Mouse (Mus musculus) kidney, postnatal 36 days (tissue): ENCODE measurements around the gene Nip7.
"Not testable (repeated sequence)": the region's sequence is repeated elsewhere in the genome, so short reads cannot be mapped to it uniquely, and the experiment has no call there.

ENCODE experiments used
- DNase-seq, 2 experiments: peaks; one replicate each; pipeline ENCODE4 v3.0.0; 2021 to 2022; ENCODE audit warnings: mixed read lengths in 2 of 2

Nip7 gene

GRCm38 (mm10) chr8:107056076-107056972 is at the start of gene Nip7, which contains the start of gene Cog8:
Nip7 (plus strand) TSS chr8:107056877.
Cog8 (minus strand) TSS chr8:107056689.
- DNase-seq = peak; percentile 97 to 98

- no peak for DNase-seq
Measured at GRCm38 (mm10) chr8:107007795-107008194, 48.9 kb upstream of the Nip7 start.

GRCm38 (mm10) chr8:107012666-107013065 is 44.0 kb upstream of the Nip7 start:
- no peak for DNase-seq

GRCm38 (mm10) chr8:107014915-107015314 is 41.8 kb upstream of the Nip7 start:
- no peak for DNase-seq

DNA sequence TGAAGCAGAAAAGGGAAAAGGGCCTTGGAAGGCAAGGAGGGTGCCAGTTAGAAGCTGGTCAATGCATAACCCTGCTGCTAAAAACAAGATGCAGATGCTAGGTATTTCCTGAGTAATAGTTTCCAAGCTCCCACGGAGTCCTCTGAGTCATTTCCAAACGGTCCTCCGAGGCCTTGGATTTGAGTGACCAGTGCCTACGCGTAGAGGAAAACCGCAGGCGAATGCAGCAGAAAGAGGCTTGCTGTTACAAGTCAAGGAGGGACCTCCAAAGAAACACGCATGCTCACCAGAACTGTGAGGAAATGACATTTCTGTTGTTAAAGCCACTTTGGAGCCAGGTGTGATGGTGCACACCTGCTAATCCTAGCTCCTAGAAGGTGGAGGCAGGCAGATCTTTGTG is 33.2 kb upstream of the Nip7 start:
- no peak for DNase-seq

- DNase-seq = no peak
Measured at GRCm38 (mm10) chr8:107029310-107029709, 27.4 kb upstream of the Nip7 start.

GRCm38 (mm10) chr8:107030058-107030457 is 26.6 kb upstream of the Nip7 start:
- no peak for DNase-seq

GRCm38 (mm10) chr8:107030650-107031576 is 25.8 kb upstream of the Nip7 start, which contains the start of gene Vps4a:
Vps4a (plus strand) TSS chr8:107031222.
- peak; percentile 96 to 99 for DNase-seq

DNA sequence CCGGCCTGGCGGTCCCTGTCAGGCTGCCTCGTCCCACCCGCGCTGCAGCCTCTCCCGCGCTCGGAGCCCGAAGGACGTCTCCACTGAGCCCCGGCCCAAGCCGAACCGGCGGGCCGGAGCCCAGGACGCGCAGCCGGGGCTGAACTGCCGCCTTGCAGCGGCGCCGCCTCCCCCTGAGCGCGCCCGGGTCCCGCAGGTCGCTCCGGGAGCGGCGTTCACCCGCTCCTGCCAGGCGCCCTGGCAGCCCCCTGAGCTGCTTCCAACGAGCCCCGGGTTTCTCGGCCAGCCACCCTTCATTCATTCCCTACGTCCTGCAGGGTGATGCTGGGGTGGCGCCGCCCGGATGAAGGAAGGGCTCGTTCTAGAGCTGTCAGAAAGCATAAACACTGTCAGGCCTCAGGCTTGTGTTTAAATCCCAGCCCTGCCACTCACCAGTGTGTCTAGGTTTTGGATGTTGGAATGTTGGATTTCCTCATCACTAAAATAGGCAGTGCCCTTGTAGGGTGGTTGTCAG is 25.0 kb upstream of the Nip7 start:
- DNase-seq = peak in 1 of 2 experiments; percentile 6

- DNase-seq = not testable (repeated sequence)
Measured at GRCm38 (mm10) chr8:107033609-107034008, 23.1 kb upstream of the Nip7 start.

DNA sequence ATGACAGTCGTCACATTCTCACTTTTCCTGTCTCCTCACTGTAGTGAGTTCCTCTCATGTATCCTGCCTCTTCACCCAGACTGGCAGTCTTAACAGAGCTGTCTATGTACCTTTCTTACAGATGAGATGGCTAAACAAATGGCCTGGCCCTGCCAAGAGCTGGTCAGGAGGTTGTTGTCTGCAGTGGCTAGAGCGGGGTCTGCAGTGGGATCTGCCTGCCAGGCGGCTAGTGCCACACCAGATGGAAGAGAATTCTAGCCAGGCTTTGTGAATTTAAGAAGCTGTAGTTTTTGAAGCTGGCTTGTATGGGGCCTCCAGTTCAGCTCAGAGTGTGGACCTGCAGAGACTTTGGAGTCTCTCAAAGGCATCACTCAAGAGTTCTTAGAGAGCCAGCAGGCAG is 21.0 kb upstream of the Nip7 start:
- DNase-seq = no peak

DNA sequence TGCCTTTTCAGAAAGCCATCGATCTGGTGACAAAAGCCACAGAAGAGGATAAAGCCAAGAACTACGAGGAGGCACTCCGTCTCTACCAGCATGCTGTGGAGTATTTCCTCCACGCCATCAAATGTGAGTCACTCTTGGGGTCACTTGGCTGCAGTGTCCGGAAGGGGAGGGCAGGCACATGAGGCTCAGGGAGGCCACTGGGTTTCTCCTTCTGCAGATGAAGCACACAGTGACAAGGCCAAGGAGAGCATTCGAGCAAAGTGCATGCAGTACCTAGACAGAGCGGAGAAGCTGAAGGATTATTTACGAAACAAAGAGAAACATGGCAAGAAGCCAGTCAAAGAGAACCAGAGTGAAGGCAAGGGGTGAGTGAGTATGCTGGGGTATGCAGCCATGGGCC is 20.1 kb upstream of the Nip7 start:
- DNase-seq = peak; percentile 51 to 64

DNA sequence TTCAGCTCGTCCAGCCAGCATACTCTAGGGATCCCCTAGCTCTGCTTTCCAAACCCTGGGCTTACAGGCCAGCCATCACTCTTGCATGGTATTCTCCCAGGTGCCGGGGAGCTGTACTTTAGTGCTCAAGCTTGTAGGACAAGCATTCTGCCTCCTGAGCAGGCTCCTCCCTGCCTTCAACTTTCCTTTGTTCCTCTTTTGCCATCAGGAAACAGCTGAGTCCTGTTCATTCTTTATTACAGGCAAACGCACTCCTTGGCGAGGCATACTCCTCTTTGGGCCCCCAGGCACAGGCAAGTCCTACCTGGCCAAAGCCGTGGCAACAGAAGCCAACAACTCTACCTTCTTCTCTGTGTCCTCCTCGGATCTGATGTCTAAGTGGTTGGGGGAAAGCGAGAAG is 16.0 kb upstream of the Nip7 start:
- no peak for DNase-seq

- DNase-seq = no peak
Measured at GRCm38 (mm10) chr8:107045478-107045877, 11.2 kb upstream of the Nip7 start.

DNA sequence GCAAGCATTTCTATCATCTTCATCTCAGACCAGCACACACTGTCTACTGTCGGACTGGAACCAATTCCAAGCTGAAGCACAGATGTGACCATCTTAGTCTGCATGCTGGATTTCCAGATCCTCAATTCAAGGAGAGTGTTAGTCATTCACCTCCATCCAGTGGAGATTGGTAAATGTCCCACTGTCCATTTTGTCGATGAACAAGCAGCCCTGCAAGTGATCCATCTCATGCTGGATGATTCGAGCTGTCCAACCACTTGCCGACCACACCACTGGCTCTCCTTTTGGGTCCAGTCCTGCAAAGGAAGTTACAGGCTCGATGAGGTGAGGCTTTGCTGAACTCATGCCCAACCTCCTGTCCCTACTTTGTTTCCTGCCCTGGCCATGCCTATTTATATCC is 9.7 kb upstream of the Nip7 start:
- no peak for DNase-seq

- DNase-seq = peak; percentile 82 to 90
Measured at GRCm38 (mm10) chr8:107048061-107048941, 8.4 kb upstream of the Nip7 start, which contains the start of gene Pdf. Pdf (minus strand) TSS chr8:107048614.

GRCm38 (mm10) chr8:107049480-107049879 is 7.2 kb upstream of the Nip7 start:
- no peak for DNase-seq

DNA sequence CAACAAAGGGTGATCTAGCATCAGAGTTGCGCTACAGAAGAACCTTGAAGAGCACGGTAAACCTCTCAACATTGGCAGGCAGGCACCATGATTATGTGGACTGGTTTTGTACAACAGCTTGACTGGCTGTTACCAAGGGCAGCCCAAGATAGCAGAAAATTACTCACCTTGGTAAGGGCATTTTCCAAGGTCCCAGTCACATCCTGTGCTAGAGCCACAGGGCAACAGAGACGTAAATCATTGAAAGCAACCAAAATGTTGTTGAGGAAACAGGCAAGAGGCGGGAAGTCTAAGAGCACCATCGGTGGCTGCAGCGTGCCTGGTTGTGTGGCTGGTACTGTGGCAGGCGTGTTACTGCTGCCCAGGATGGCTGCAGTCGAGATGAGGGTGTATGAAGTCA is 4.6 kb upstream of the Nip7 start:
- DNase-seq = no peak

DNA sequence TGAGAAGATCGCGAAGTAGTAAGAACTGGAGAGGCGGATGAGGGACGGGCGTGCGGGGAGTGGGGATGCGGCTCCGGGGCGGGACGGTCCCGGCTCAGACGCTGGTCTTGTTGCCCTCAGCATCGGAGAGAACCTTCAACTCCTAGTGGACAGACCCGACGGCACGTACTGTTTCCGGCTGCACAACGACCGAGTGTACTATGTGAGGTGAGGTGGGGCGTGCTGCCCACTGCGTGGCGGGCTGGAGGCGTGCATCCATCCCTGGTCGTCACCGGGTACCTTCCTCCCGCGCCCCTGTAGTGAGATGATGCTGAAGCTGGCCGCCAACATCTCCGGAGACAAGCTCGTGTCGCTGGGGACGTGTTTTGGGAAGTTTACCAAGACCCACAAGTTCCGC is 294 bp downstream of the Nip7 start:
- DNase-seq = no peak

DNA sequence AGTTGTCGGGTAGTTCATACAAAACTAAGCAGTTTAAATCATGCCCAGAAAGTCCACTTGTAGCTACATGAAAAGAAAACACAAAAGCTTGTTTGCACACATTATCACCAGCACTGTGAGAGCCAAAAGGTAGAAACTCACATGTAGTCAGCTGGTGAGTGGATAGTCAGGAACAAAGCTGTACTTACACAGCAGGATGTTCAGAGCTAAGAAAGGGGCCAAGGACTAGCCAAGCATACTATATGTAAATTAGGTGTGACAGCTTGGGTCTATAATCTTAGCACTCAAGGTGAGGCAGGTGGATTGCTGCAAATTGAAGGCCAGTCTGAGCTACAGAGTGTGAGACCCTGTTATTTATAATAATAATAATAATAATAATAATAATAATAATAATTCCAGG is 5.9 kb downstream of the Nip7 start:
- no peak for DNase-seq

DNA sequence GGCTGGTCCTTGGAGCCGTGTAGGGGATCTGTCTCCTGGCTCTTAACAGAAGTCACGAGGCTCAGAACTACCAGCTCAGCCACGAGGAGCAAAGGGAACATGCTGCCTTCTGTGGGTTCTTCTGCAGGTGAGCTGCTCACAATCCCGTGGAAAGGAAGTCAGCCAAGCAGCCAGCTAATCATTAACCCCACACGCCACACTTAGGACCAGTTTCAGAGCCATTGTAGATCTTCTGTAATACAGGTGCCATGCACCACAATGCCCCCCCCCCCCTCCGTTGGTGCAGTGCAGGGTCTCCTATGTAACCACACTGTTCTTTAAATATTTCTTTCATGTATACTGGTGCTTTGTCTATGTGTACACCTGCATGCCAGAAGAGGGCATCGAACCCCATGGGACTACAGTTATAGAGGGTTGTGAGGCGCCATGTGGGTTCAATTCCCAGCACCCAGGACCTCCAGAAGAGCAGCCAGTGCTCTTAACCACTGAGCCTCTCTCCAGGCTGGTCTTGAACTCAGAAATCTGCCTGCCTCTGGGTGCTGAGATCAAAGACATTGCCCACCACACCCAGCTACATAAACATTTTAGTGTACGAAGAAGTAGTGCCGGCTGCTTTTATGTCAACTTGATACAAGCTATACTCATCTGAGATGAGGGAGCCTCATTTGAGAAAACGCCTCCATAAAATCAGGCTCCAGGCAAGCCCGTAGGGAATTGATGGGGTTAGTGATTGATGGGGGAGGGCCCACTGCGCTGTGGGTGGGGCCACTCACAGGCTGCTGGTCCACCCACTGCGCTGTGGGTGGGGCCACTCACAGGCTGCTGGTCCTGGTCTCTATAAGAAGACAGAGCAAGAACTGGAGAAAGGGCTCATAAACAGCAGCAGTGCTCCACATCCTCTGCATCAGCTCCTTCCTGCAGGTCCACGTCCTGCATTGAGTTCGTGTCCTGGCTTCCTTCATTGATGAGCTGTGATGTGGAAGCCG is 9.1 kb downstream of the Nip7 start, which contains the start of gene Tmed6:
Gene Tmed6, minus strand, starts transcription at position 134 of the 986 bp plus-strand sequence.
- DNase-seq = peak; percentile 90
